Mouse (Mus musculus): ENCODE results near the gene Fbxl17. TPM values are rescaled to one million over a fixed set of nuclear protein-coding genes. Genes with fewer than 3 reads are reported as not detected.

The Fbxl17 gene
- polyA plus RNA-seq, 1 experiment from 2014 or later: 3.7 TPM

- 45% methylated on average over 7 of the region's 7 CpGs for WGBS
- no peaks in the 10 kb centered on the region for H3K9me3 ChIP-seq (replicated peaks)
- peak overlapping the region; percentile 67; the same call in 1 of the 2 replicates for H3K27ac ChIP-seq (replicated peaks)
- peaks cover 47% of the 10 kb centered on the region for H3K27me3 ChIP-seq (ENCODE audit: low read depth, poor library complexity, severe bottlenecking)
- peaks cover 36% of the 10 kb centered on the region for H3K4me1 ChIP-seq
- H3K4me3 ChIP-seq: no peak overlapping the region
- DNase-seq (ENCODE audit: low spot score): no peak
- H3K36me3 ChIP-seq: no peaks in the 10 kb centered on the region
Measured at GRCm38 (mm10) chr17:63110211-63110755, 389.5 kb downstream of the Fbxl17 start.

- no peak overlapping the region for H3K27ac ChIP-seq (replicated peaks)
- DNase-seq (ENCODE audit: low spot score): no peak
- WGBS: 68% methylated on average over 5 of the region's 5 CpGs
- H3K27me3 ChIP-seq (ENCODE audit: low read depth, poor library complexity, severe bottlenecking): peaks cover 24% of the 10 kb centered on the region; the same call in 1 of the 2 replicates
- no peaks in the 10 kb centered on the region for H3K9me3 ChIP-seq (replicated peaks)
- H3K4me3 ChIP-seq: no peak overlapping the region
- peaks cover 36% of the 10 kb centered on the region for H3K4me1 ChIP-seq
- no peaks in the 10 kb centered on the region for H3K36me3 ChIP-seq
Measured at GRCm38 (mm10) chr17:63108035-63108434, 391.8 kb downstream of the Fbxl17 start.

GRCm38 (mm10) chr17:63107515-63107914 lies 392.3 kb downstream of the Fbxl17 start:
- Histone ChIP-seq H3K4me3 (no peak overlapping the region), H3K27ac (replicated peaks) (no peak overlapping the region), H3K36me3 (no peaks in the 10 kb centered on the region), H3K4me1 (peaks cover 36% of the 10 kb centered on the region), H3K9me3 (replicated peaks) (no peaks in the 10 kb centered on the region), H3K27me3 (ENCODE audit: low read depth, poor library complexity, severe bottlenecking) (peaks cover 20% of the 10 kb centered on the region; the same call in 1 of the 2 replicates)
- DNase-seq (ENCODE audit: low spot score): no peak
- WGBS: 82% methylated on average over 4 of the region's 4 CpGs

GRCm38 (mm10) chr17:63095553-63095952 lies 404.3 kb downstream of the Fbxl17 start:
- Histone ChIP-seq H3K36me3 (no peaks in the 10 kb centered on the region), H3K27me3 (ENCODE audit: low read depth, poor library complexity, severe bottlenecking) (no peaks in the 10 kb centered on the region), H3K4me3 (no peak overlapping the region), H3K9me3 (replicated peaks) (no peaks in the 10 kb centered on the region; the same call in 1 of the 2 replicates), H3K4me1 (0 out of 2 replicates have a peak, but pooled peaks cover 2% of the 10 kb centered on the region), H3K27ac (replicated peaks) (no peak overlapping the region)
- 88% methylated on average over 2 of the region's 2 CpGs for WGBS
- DNase-seq (ENCODE audit: low spot score): no peak

- Histone ChIP-seq H3K27me3 (ENCODE audit: low read depth, poor library complexity, severe bottlenecking) (no peaks in the 10 kb centered on the region), H3K4me1 (0 out of 2 replicates have a peak, but pooled peaks cover 2% of the 10 kb centered on the region), H3K9me3 (replicated peaks) (no peaks in the 10 kb centered on the region; the same call in 1 of the 2 replicates), H3K4me3 (no peak overlapping the region), H3K36me3 (no peaks in the 10 kb centered on the region), H3K27ac (replicated peaks) (no peak overlapping the region)
- 93% methylated on average over 4 of the region's 4 CpGs for WGBS
- DNase-seq (ENCODE audit: low spot score): no peak
Measured at GRCm38 (mm10) chr17:63095017-63095416, 404.8 kb downstream of the Fbxl17 start.

- Histone ChIP-seq H3K4me1 (0 out of 2 replicates have a peak, but pooled peaks cover 2% of the 10 kb centered on the region), H3K4me3 (no peak overlapping the region), H3K27ac (replicated peaks) (no peak overlapping the region), H3K9me3 (replicated peaks) (no peaks in the 10 kb centered on the region; the same call in 1 of the 2 replicates), H3K27me3 (ENCODE audit: low read depth, poor library complexity, severe bottlenecking) (no peaks in the 10 kb centered on the region), H3K36me3 (no peaks in the 10 kb centered on the region)
- no peak for DNase-seq (ENCODE audit: low spot score)
- WGBS: 85% methylated on average over 4 of the region's 4 CpGs
Measured at GRCm38 (mm10) chr17:63093184-63093583, 406.6 kb downstream of the Fbxl17 start.

DNA sequence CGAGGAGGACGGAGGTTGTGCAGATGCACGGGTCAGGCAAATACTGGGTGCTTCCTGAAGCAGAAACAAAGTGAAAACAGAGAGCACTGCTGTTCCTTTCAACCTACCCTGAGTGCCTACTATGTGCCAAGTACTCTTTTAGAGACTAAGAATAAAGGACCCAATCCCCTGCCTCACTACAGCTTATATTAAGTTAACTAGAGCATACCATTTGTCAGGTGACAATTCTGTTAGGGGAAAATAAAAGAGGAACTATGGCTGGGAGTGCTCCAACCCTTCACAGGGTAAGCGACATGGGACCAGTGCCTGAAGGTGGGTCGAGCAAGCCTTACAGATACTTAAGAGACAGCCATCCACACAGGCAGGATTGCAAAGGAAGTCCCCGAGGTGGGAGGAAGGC lies 407.0 kb downstream of the Fbxl17 start:
- 80% methylated on average over 6 of the region's 6 CpGs for WGBS
- H3K9me3 ChIP-seq (replicated peaks): no peaks in the 10 kb centered on the region; the same call in 1 of the 2 replicates
- no peak overlapping the region for H3K27ac ChIP-seq (replicated peaks)
- H3K36me3 ChIP-seq: no peaks in the 10 kb centered on the region
- H3K27me3 ChIP-seq (ENCODE audit: low read depth, poor library complexity, severe bottlenecking): no peaks in the 10 kb centered on the region
- H3K4me1 ChIP-seq: 0 out of 2 replicates have a peak, but pooled peaks cover 2% of the 10 kb centered on the region
- DNase-seq (ENCODE audit: low spot score): no peak
- H3K4me3 ChIP-seq: no peak overlapping the region

DNA sequence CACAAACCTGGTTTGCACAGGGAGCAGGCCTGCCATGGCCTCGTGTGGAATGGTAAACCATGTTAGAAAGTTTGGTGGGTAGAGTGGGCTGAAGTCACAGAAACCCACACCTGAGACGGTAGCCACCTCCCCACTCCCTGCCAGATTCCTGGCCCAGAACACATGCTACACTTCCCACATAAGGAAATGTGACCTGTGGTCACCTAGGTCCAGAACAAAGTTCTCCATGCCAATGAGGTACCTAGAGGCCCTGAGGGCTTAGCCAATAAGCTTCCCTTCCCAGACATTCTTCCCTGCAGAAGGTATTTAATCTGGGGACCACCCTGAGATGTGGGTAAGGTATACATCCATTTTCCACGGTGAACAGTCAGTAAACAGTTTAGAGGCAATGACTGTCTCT lies 409.7 kb downstream of the Fbxl17 start:
- no peak overlapping the region for H3K27ac ChIP-seq (replicated peaks)
- no peaks in the 10 kb centered on the region for H3K36me3 ChIP-seq
- no peaks in the 10 kb centered on the region for H3K27me3 ChIP-seq (ENCODE audit: low read depth, poor library complexity, severe bottlenecking)
- no peak overlapping the region for H3K4me3 ChIP-seq
- 88% methylated on average over 3 of the region's 3 CpGs for WGBS
- no peak for DNase-seq (ENCODE audit: low spot score)
- no peaks in the 10 kb centered on the region for H3K9me3 ChIP-seq (replicated peaks)
- 0 out of 2 replicates have a peak, but pooled peaks cover 2% of the 10 kb centered on the region for H3K4me1 ChIP-seq

GRCm38 (mm10) chr17:63087265-63087664 lies 412.6 kb downstream of the Fbxl17 start:
- no peaks in the 10 kb centered on the region for H3K9me3 ChIP-seq (replicated peaks)
- no peak overlapping the region for H3K4me3 ChIP-seq
- H3K36me3 ChIP-seq: no peaks in the 10 kb centered on the region
- H3K27me3 ChIP-seq (ENCODE audit: low read depth, poor library complexity, severe bottlenecking): no peaks in the 10 kb centered on the region
- no peak overlapping the region for H3K27ac ChIP-seq (replicated peaks)
- DNase-seq (ENCODE audit: low spot score): no peak
- 92% methylated on average over 10 of the region's 10 CpGs for WGBS
- H3K4me1 ChIP-seq: no peaks in the 10 kb centered on the region

GRCm38 (mm10) chr17:63086526-63086925 lies 413.3 kb downstream of the Fbxl17 start:
- Histone ChIP-seq H3K9me3 (replicated peaks) (no peaks in the 10 kb centered on the region), H3K36me3 (no peaks in the 10 kb centered on the region), H3K4me1 (no peaks in the 10 kb centered on the region), H3K27ac (replicated peaks) (no peak overlapping the region), H3K4me3 (no peak overlapping the region), H3K27me3 (ENCODE audit: low read depth, poor library complexity, severe bottlenecking) (no peaks in the 10 kb centered on the region)
- WGBS: 86% methylated on average over 3 of the region's 3 CpGs
- DNase-seq (ENCODE audit: low spot score): no peak

GRCm38 (mm10) chr17:63085227-63085626 lies 414.6 kb downstream of the Fbxl17 start:
- DNase-seq (ENCODE audit: low spot score): no peak
- Histone ChIP-seq H3K4me1 (no peaks in the 10 kb centered on the region), H3K9me3 (replicated peaks) (no peaks in the 10 kb centered on the region), H3K36me3 (no peaks in the 10 kb centered on the region), H3K27me3 (ENCODE audit: low read depth, poor library complexity, severe bottlenecking) (no peaks in the 10 kb centered on the region), H3K4me3 (no peak overlapping the region), H3K27ac (replicated peaks) (no peak overlapping the region)
- 91% methylated on average over 6 of the region's 6 CpGs for WGBS

DNA sequence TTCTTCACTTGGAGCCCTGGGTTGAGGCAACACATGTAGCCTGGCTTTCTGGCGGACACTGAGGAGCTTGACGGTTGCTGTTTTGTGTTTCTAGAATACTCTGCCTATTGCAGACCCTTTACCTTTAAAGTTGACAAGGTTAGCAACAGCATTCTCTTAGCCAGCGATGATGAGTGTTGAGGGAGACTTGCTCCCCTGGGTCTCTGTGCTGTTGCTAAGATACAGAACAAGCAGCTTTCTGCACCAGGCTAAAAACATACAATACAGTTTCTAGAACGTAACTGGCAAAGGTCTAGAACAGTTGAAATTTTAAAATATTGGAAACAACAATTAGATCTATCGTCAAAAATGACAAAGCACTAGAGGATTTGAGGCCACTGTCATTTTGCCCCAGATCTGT lies 420.7 kb downstream of the Fbxl17 start:
- Histone ChIP-seq H3K27ac (replicated peaks) (no peak overlapping the region), H3K36me3 (no peaks in the 10 kb centered on the region), H3K4me3 (no peak overlapping the region), H3K27me3 (ENCODE audit: low read depth, poor library complexity, severe bottlenecking) (peaks cover 7% of the 10 kb centered on the region; the same call in 1 of the 2 replicates), H3K9me3 (replicated peaks) (no peaks in the 10 kb centered on the region), H3K4me1 (peaks cover 54% of the 10 kb centered on the region)
- 74% methylated on average over 5 of the region's 5 CpGs for WGBS
- DNase-seq (ENCODE audit: low spot score): no peak

GRCm38 (mm10) chr17:63077509-63077908 lies 422.3 kb downstream of the Fbxl17 start:
- H3K4me3 ChIP-seq: no peak overlapping the region
- DNase-seq (ENCODE audit: low spot score): no peak
- H3K4me1 ChIP-seq: peaks cover 69% of the 10 kb centered on the region
- H3K27ac ChIP-seq (replicated peaks): peak overlapping the region; percentile 52; the same call in 1 of the 2 replicates
- WGBS: 71% methylated on average over 5 of the region's 5 CpGs
- no peaks in the 10 kb centered on the region for H3K9me3 ChIP-seq (replicated peaks)
- peaks cover 17% of the 10 kb centered on the region for H3K27me3 ChIP-seq (ENCODE audit: low read depth, poor library complexity, severe bottlenecking)
- no peaks in the 10 kb centered on the region for H3K36me3 ChIP-seq

Data from midbrain, embryonic 10.5 days (tissue).